ENCODE assay signal across 9 mouse cellular contexts in genomic region chr19:56817851-56818526, GRCm38 (mm10). TPM values are rescaled to one million over a fixed set of nuclear protein-coding genes. Genes with fewer than 3 reads are reported as not detected.
A peak's percentile ranks its signal among the peaks of the same experiment; 100 is the strongest.
DNase-seq lines count a peak whose midpoint lies in the region; ATAC-seq and TF ChIP-seq lines count a peak whose summit lies in the region.
"Had no signal": no experiment of that assay in that cellular context is flagged by ENCODE, and none has a peak within 500 bp of the region (broad histone marks: within the 10 kb centered on the region; RNA-seq: fewer than 3 reads in every experiment).

No protein-coding gene starts in this region.

- ATAC-seq in hindbrain, embryonic 16.5 days = no peak
- peak; percentile 36 for ATAC-seq in lung, postnatal 0 days
- no peak for ATAC-seq in monocyte, adult 5-6 weeks (replicated peaks; ENCODE audit: insufficient number of reproducible peaks, low FRiP score, low TSS enrichment, poor library complexity, severe bottlenecking)

- peak overlapping the region; percentile 30 for H3K4me2 ChIP-seq in hindbrain, embryonic 16.5 days (ENCODE audit: low read length)
- peak overlapping the region; percentile 14 for H3K4me2 ChIP-seq in lung, postnatal 0 days (replicated peaks; ENCODE audit: low read depth, low read length)

- peak overlapping the region; percentile 28 for H3K4me3 ChIP-seq in cerebellum, adult 2 months (replicated peaks; ENCODE audit: insufficient read depth, low read depth, low read length)
- no peak overlapping the region for H3K4me3 ChIP-seq in hindbrain, embryonic 16.5 days (ENCODE audit: low read length)
- H3K4me3 ChIP-seq in lung, postnatal 0 days (ENCODE audit: low read depth, low read length) = no peak overlapping the region

- TF ChIP-seq EP300 in lung, postnatal 0 days (IDR thresholded peaks at IDR 0.05) = peak; percentile 47; the same call in 1 of the 2 replicates

- no peaks in the 10 kb centered on the region for H3K27me3 ChIP-seq in cerebellum, adult 2 months (ENCODE audit: control insufficient read depth, insufficient read depth, low read length)
- no peaks in the 10 kb centered on the region for H3K27me3 ChIP-seq in hindbrain, embryonic 16.5 days (replicated peaks; ENCODE audit: control insufficient read depth, insufficient read depth, low read length)
- H3K27me3 ChIP-seq in lung, postnatal 0 days (replicated peaks; ENCODE audit: insufficient read depth, low read length) = no peaks in the 10 kb centered on the region

- WGBS in cerebellum, adult 2 months = 9% methylated on average over 14 of the region's 14 CpGs
- WGBS in hindbrain, embryonic 16.5 days = 29% methylated on average over 14 of the region's 14 CpGs
- WGBS in lung, postnatal 0 days = 10% methylated on average over 14 of the region's 14 CpGs

- TF ChIP-seq CTCF in cerebellum, adult 2 months (IDR thresholded peaks at IDR 0.05; ENCODE audit: borderline replicate concordance, insufficient read depth, low read depth, low read length) = no peak
- TF ChIP-seq CTCF in lung, postnatal 0 days (IDR thresholded peaks at IDR 0.05) = no peak

- peak overlapping the region; percentile 37; the same call in 1 of the 2 replicates for H3K9ac ChIP-seq in hindbrain, embryonic 16.5 days (ENCODE audit: low read depth, low read length)
- no peak overlapping the region for H3K9ac ChIP-seq in lung, postnatal 0 days (replicated peaks; ENCODE audit: low read depth)

- H3K36me3 ChIP-seq in hindbrain, embryonic 16.5 days (ENCODE audit: control insufficient read depth, insufficient read depth, low read length) = no peaks in the 10 kb centered on the region
- H3K36me3 ChIP-seq in lung, postnatal 0 days (ENCODE audit: insufficient read depth, low read length) = 0 out of 2 replicates have a peak, but pooled peaks cover 2% of the 10 kb centered on the region

- no peak overlapping the region for H3K27ac ChIP-seq in cerebellum, adult 2 months (ENCODE audit: insufficient read depth, low read length)
- H3K27ac ChIP-seq in hindbrain, embryonic 16.5 days (ENCODE audit: low read depth, low read length) = no peak overlapping the region
- peak overlapping the region; percentile 4; the same call in 1 of the 2 replicates for H3K27ac ChIP-seq in lung, postnatal 0 days (ENCODE audit: low read length)

- no peak for TF ChIP-seq POLR2A in cerebellum, adult 2 months (IDR thresholded peaks at IDR 0.05; ENCODE audit: borderline replicate concordance, insufficient read depth, low read length)

- peak; percentile 37 to 46 for DNase-seq in cerebellum, adult 2 months
- no peak for DNase-seq in cerebellum, adult 11 months
- peak; percentile 33 for DNase-seq in retina, postnatal 1 day
- no peak for DNase-seq in retina, embryonic 14.5 days (ENCODE audit: low spot score)
- peak; percentile 88 for DNase-seq in lung, postnatal 0 days (ENCODE audit: low spot score)
- DNase-seq in thymus, postnatal 0 days (ENCODE audit: low spot score) = no peak

- H3K4me1 ChIP-seq in cerebellum, adult 2 months (ENCODE audit: control insufficient read depth, insufficient read depth, low read length) = peaks cover 12% of the 10 kb centered on the region; the same call in 1 of the 2 replicates
- peaks cover 24% of the 10 kb centered on the region for H3K4me1 ChIP-seq in hindbrain, embryonic 16.5 days (ENCODE audit: control insufficient read depth, insufficient read depth, low read depth, low read length)
- H3K4me1 ChIP-seq in lung, postnatal 0 days (ENCODE audit: insufficient read depth, low read depth, low read length) = peaks cover 29% of the 10 kb centered on the region

- H3K9me3 ChIP-seq in hindbrain, embryonic 16.5 days (ENCODE audit: control insufficient read depth, low read length) = no peaks in the 10 kb centered on the region
- no peaks in the 10 kb centered on the region for H3K9me3 ChIP-seq in lung, postnatal 0 days (ENCODE audit: low read length)

RNA-seq across cellular contexts. Expression of gene Ccdc186, which starts 4.0 kb away (rescaled TPM):
- polyA plus RNA-seq in cerebellum, adult 2 months (2012; rRNA removed) = 24.3 and 24.4 TPM in 2 replicates
- 19.1 and 20.2 TPM in 2 replicates for polyA plus RNA-seq in hindbrain, embryonic 16.5 days (2015; fragmentation: Nextera tagmentation; extraction: Ambion mirVana)
- 27.9 and 29.1 TPM in 2 replicates for polyA plus RNA-seq in lung, postnatal 0 days (2015; fragmentation: Nextera tagmentation; extraction: Ambion mirVana)
- 13.7 and 14.5 TPM in 2 replicates for polyA plus RNA-seq in thymus, postnatal 0 days (2015; fragmentation: Nextera tagmentation; extraction: Ambion mirVana)
- 48.5 to 64.0 TPM (median 63.6 TPM) in 3 replicates for total RNA-seq in monocyte, adult 5-6 weeks (2017)

RNA-seq across cellular contexts. Expression of gene Tdrd1, which starts 8.0 kb away (rescaled TPM):
- 0.13 and 0.20 TPM in 2 replicates for polyA plus RNA-seq in cerebellum, adult 2 months (2012; rRNA removed)
- 1.3 and 1.4 TPM in 2 replicates for polyA plus RNA-seq in hindbrain, embryonic 16.5 days (2015; fragmentation: Nextera tagmentation; extraction: Ambion mirVana)
- not detected in 2 replicates for polyA plus RNA-seq in lung, postnatal 0 days (2015; fragmentation: Nextera tagmentation; extraction: Ambion mirVana)
- 0.06 and 0.12 TPM in 2 replicates for polyA plus RNA-seq in thymus, postnatal 0 days (2015; fragmentation: Nextera tagmentation; extraction: Ambion mirVana)
- total RNA-seq in monocyte, adult 5-6 weeks (2017) = 0.19 TPM in 1 of 3 replicates, not detected in the others
- polyA plus RNA-seq: C2C12 had no signal

RNA-seq across cellular contexts. Expression of gene Vwa2, which starts 56.1 kb away (rescaled TPM):
- 0.05 TPM in 1 of 2 replicates, not detected in the other for polyA plus RNA-seq in cerebellum, adult 2 months (2012; rRNA removed)
- polyA plus RNA-seq in hindbrain, embryonic 16.5 days (2015; fragmentation: Nextera tagmentation; extraction: Ambion mirVana) = 0.66 and 0.75 TPM in 2 replicates
- 0.48 and 0.63 TPM in 2 replicates for polyA plus RNA-seq in lung, postnatal 0 days (2015; fragmentation: Nextera tagmentation; extraction: Ambion mirVana)
- 0.67 and 0.73 TPM in 2 replicates for polyA plus RNA-seq in thymus, postnatal 0 days (2015; fragmentation: Nextera tagmentation; extraction: Ambion mirVana)
- total RNA-seq in monocyte, adult 5-6 weeks (2017) = not detected in 3 replicates

Comparison
In these comparisons a context has a peak if more than half of its experiments do, and no peak if none do; other contexts are left out.
1. DNase-seq: peak in cerebellum, adult 2 months (2 of 2), retina, postnatal 1 day (single experiment) and lung, postnatal 0 days (single experiment); none in cerebellum, adult 11 months (single experiment), retina, embryonic 14.5 days (single experiment) and thymus, postnatal 0 days (single experiment).